Comparison of ENCODE assay signal across 16 mouse cellular contexts in the genomic region with DNA sequence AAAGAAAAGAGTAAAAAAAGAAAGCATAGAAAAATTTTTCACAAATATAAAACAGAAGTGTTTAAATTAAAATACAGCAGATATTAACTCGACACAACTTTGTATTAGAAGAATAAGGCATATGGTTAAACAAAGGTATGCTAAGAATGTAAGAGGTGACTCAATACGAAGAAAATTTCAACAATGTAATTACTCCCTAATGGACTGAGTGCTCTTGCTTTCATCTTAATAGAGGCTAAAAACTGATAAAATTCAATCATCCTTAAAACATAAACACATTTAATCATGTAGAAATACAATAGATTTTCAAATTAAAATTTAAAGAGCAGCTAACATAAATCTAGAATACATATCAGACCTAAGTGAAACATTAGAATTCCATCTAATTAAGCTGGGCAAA.
"Had no signal": no experiment of that assay in that cellular context is flagged by ENCODE, and none has a peak within 500 bp of the region (broad histone marks: within the 10 kb centered on the region; RNA-seq: fewer than 3 reads in every experiment).

No protein-coding gene starts in this region.

- H3K36me3 ChIP-seq: neural tube, embryonic 13.5 days; neural tube, embryonic 15.5 days; stomach, embryonic 15.5 days had no signal

- H3K27ac ChIP-seq: neural tube, embryonic 13.5 days; neural tube, embryonic 15.5 days; stomach, embryonic 15.5 days; stomach, postnatal 0 days had no signal

- H3K9me3 ChIP-seq: neural tube, embryonic 13.5 days; neural tube, embryonic 15.5 days; stomach, embryonic 15.5 days had no signal

- H3K27me3 ChIP-seq: neural tube, embryonic 13.5 days; neural tube, embryonic 15.5 days; stomach, embryonic 15.5 days had no signal

- H3K4me3 ChIP-seq: neural tube, embryonic 13.5 days; neural tube, embryonic 15.5 days; stomach, embryonic 15.5 days had no signal

- H3K4me2 ChIP-seq: neural tube, embryonic 13.5 days; neural tube, embryonic 15.5 days; stomach, embryonic 15.5 days had no signal

- H3K9ac ChIP-seq: neural tube, embryonic 13.5 days; neural tube, embryonic 15.5 days; stomach, embryonic 15.5 days had no signal

- H3K4me1 ChIP-seq: neural tube, embryonic 13.5 days; neural tube, embryonic 15.5 days; stomach, embryonic 15.5 days had no signal

- DNase-seq: retina, postnatal 1 day; right cerebral cortex, adult 18-20 months; right cerebral cortex, postnatal 14 days; right cerebral cortex, postnatal 25 days; right cerebral cortex, postnatal 4 days; spleen, adult 18-20 months; thymus, adult 18-20 months; thymus, adult 2 months; thymus, postnatal 14 days; thymus, postnatal 25 days; thymus, postnatal 36 days; thymus, postnatal 4 days had no signal
